Mouse (Mus musculus): Measurements from ENCODE around the gene Prlr.

Gene Prlr

DNA sequence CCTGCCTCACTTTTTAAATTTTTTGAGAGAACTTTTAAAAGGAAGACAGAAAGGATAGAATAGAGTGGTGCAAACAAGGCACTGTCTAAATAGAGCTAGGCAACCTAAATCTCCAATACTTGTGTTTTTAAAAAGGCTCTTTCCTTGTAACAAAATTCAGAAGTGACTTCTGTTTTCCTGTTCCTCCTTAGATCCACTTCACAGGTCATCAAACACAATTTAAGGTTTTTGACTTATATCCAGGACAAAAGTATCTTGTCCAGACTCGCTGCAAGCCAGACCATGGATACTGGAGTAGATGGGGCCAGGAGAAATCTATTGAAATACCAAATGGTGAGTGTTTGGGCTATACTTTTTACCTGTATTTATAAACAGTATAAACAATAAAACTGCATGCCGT is 148.0 kb downstream of the Prlr start, which contains the start of gene Gm21973:
Gm21973 (plus strand) TSS at position 301 of the 400 bp plus-strand sequence.
- no peak for DNase-seq (ENCODE audit: low spot score)

DNA sequence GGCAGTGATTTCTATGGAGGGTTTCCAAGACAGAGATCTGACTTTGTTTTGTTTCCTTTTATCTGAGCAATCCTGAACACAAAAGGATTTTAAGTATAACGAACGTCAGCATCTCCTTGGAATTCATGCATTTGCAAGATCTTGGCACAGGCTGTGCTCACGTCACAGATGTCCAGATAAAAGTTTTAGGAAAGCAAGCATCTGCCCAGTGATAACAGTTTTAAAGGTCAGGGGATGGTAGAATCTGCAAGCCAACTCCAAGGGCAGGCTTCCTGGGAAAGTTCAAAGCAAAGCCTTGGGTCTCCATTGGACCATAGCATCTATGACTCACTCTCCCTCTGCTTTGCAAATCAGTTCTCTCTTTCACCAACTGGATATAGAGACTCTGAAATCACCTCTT is 153.6 kb downstream of the Prlr start:
- peak; percentile 62 for DNase-seq (ENCODE audit: low spot score)

DNA sequence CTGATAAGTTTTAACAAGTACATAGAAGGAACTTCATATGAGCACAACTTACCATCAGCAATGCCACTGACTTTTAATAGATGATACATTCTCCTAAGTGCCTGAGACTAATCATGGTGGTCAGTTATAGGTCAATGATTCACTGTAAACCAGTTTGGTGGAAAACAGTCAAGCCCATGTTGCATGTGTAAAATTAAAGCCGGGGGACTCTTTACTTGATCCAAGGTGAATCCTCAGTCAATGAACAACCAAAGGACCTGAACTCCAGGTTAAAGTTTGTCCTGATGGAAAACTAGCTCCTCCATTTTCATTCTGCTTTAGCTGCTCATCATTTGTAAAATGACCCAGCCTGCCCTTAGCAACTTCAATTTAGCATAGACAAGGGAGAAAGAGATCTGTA is 155.5 kb downstream of the Prlr start:
- no peak for DNase-seq (ENCODE audit: low spot score)

DNA sequence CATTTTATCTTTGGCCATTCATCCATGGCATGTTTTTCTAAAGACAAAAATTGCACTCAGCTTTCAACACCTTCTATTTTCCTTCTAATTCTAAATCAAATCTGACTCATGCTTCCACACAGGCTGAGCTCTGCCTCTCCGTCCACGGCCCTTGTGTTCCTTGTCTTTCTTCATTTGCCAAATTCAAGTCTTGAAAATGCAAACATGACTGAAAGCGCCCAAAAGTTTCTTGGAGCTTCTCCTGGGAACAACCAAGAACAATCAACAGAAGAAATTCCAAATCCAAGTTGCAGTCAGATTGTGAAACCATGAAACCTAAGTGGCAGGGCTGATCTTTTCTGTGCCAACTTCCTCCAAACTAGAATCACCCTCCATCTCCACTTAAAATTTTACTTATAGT is 161.6 kb downstream of the Prlr start:
- no peak for DNase-seq (ENCODE audit: low spot score)

DNA sequence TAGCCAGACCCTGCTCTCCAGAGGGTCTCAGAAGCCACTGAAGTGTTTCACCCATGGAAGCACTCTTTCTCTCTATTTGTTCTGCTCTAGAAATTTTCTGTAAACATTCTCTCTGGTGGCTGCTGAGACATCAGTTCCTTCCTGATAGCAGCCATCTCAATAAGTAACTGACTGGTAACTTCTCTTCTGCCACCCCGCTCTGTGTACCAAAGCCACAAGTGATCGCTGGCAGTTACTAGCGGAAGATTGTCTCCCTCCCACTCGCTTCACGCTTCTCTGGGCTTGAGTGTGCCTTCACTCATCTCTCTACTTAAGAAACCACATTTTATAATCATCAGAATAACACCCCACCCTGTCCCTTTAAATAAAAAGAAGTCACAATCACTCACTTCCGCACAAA is 170.0 kb downstream of the Prlr start:
- DNase-seq (ENCODE audit: low spot score) = no peak

DNA sequence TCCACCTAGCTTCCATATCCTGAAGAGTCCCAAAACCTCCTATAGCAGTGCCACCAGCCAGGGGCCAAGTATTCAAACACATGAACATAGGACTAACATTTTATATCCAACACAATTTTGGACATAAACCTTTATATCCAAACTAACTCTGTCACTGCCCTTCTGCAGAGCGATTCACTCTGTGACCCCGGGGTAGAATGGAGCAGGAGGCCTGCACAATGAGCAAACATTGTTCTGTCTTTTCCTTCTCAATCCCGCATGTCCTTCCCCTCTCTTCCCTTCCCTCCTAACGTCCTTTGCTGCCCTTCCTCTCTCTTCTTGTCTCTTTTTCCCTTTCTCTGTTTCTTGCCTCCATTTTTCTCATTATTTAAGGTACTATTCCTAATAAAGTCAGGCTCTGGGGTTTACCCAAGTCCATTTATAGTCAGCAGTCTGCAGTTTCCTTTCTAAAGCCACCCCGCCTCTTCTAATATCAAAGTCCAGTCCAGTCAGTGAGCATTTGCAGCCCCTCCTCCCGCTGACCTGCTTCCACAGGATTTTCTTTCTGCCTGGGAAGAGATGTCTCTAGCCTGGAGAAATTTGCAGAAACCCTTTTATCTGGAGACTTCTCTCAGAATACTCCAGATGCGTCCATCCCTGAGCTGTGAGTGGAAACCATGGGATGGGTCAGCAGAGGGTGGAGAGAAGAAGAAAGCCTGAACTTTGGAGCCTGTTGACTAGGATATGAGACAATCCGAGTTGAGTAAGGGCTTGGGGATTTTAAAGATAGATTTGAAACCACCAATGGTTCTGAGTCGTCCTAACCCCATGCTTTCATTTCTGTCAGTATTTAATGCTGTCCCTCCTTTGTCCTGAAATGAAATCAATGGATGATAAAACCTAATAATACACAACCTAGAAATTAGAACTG is 181.3 kb downstream of the Prlr start, which contains the start of gene Agxt2:
Agxt2 (plus strand) TSS at position 494 of the 910 bp plus-strand sequence.
- no peak for DNase-seq (ENCODE audit: low spot score)

DNA sequence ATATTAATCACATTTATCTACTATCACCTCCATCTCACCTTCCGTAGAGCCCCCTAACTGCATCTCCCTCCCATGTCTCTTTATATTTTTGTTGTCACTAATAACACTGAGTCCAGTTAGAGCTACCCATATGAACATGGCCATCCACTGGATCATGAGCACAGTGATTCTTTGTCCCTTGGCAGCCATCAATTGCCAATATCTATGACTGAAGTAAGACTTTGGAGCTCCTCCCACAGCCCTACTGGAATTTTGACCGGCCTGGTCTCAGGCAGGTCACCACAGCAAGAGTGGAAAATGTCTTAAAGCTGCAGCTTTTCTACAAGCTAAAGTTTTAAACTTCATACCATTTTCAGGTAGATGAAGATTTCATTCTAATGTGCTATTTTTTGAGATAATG is 189.3 kb downstream of the Prlr start:
- DNase-seq (ENCODE audit: low spot score) = no peak

DNA sequence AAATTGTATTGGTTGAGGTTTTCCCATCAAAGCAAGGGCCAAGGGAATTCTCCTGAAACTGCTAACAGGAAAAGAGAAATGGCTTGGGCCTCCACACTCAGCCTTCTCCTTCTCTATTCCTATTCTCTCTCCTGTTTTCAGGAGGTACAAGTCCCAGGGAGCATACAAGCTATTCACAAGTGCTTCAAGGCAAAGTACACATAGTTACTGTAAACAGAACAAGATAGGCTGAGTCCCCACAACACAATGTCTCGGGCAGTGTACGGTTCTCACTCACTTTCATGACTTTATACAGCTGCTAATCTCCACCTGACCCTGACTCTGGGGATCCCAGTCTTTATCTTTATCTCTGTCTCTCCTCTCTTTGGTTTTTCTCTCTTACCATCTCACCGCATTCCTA is 198.4 kb downstream of the Prlr start:
- peak; percentile 12 for DNase-seq (ENCODE audit: low spot score)

DNA sequence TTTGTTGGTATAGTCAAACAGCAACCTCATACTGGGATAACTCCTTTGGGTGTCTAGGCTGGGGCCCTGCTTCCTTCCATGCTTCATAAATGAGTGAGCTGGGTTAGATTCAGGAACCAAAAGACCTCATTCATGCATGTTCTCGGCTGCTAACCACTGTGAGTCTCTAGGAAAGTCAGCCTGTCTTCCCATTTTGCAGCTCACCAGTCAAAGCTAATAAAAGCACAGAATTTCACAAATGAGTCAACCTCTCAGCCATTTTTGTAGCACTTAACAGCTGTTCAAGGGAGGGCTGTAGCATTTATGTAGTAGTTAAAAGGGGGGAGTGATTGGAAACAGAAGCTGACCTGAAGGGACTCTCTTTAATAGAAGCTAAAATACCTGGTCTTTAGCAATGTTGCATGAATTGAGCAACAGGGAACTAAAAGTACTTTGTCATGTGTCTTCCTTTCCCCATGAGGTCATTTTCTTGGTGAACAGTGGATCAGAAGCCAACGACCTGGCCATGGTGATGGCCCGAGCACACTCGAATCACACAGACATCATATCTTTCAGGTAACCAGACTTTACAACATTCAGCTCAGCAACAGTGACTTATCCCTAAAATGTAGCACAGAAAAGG is 201.4 kb downstream of the Prlr start:
- no peak for DNase-seq (ENCODE audit: low spot score)

DNA sequence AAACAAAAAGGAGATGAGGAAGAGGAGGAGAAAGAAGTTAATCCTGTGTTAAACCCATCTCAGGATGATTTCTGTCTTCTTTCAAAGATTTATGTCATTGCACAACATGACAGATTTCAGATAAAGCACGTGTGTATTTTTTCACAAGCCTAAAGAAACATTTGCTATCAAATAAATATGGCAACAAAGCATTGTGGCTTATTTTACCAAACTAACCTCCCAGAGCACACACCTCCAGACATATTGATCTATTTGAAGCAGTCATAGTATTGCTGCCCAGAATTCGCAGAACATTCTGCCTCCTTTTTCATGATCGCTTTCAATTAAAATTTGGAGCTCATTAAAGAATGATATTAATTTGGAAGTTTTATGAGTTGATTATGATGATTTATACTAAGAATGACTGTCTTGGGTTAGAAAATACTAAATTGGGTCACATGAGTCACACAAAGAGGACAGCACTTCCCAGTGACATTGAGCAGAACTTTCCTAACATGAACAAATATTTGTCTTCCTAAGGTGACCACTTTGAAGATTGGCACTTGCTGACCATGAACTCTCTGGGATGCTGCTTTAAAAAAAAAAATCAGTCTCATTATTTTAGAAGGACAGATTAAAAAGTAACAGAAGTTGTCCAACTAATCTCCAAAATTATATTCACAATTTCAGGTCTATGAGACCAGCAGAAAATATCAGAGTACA is 202.9 kb downstream of the Prlr start:
- no peak for DNase-seq (ENCODE audit: low spot score)

DNA sequence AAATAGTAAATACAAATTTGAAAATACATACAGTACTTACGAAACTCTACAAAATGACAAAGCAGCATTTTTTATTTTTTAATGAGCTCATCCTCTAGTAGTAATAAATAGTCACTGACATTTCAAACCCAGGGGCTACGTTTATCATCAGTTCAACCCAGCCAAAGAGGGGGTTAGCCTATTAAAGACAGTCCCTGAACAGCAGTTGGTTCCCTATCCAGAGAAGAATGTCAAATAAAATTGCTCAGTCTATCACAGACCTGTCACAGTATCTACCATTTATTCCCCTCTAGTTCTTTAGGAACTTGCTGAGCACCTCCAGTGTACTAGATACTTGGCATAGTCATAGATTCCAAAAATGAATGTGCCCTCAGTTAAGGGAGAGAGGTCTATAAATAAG is 210.2 kb downstream of the Prlr start:
- DNase-seq (ENCODE audit: low spot score) = no peak
